Mouse (Mus musculus) inflammation-experienced regulatory T-cells (primary cell): ENCODE data around the gene Dynlt1b. TPM values are rescaled to one million over a fixed set of nuclear protein-coding genes. Genes with fewer than 3 reads are reported as not detected.

Experiments used
- polyA plus RNA-seq, 2 experiments: library from polyadenylated mRNA; unstranded; fragments of 100-300 nt; shearing (Covaris generic); gene quantifications; one replicate each; pipeline ENCODE4 v1.2.1; 2017

The Dynlt1b gene
- polyA plus RNA-seq, result 10 to 100 TPM; 50.6 to 60.5 TPM

DNA sequence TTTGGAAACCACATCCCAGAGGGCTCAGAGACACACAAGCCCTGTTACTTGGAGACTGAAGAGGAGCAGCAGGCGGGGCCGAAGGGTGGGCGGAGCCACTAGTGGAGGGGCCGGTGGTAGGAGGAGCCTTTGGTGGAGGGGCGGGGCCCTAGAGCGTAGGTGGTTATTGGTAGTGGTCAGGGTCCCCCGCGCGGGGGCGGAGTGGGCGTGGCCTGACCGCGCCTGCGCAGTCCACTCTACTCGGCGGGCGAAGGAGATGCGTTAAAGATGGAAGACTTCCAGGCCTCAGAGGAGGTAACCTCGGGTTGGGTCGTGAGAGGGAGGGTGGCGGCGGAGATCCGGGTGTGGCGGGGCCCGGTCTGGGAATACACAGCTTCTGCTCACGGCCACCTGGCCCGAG is at the start of gene Dynlt1b:
Gene Dynlt1b, plus strand, starts transcription at position 168 of the 400 bp plus-strand sequence.

Other genes with a start within 250 kb of the Dynlt1b start
- 10 to 100 TPM; 12.6 to 14.4 TPM for gene Tmem181a, start 173.3 kb upstream of the Dynlt1b start, polyA plus RNA-seq
- gene Dynlt1a, start 112.6 kb upstream of the Dynlt1b start, polyA plus RNA-seq, result 10 to 100 TPM in 1 of 2 experiments, 1 to 10 TPM in 1; 8.1 to 10.1 TPM
- gene Dynlt1c, start 171.6 kb downstream of the Dynlt1b start, polyA plus RNA-seq, result 10 to 100 TPM; 18.1 to 32.7 TPM
- gene Dynlt1f, start 225.8 kb downstream of the Dynlt1b start, polyA plus RNA-seq, result 10 to 100 TPM; 49.4 to 63.3 TPM
- 10 to 100 TPM in 1 of 2 experiments, 1 to 10 TPM in 1; 2.3 to 15.4 TPM for gene Sytl3, start 229.0 kb downstream of the Dynlt1b start, polyA plus RNA-seq